Mouse (Mus musculus) neural tube, embryonic 11.5 days (tissue): ENCODE data around the gene Heatr3. TPM values are rescaled to one million over a fixed set of nuclear protein-coding genes. Genes with fewer than 3 reads are reported as not detected.

Source experiments
- microRNA-seq: library from miRNA; unstranded; fragments of <30 nt; microRNA quantifications from one replicate; pipeline ENCODE4, GENCODE M21; 2016
- polyA plus RNA-seq: library from polyadenylated mRNA; unstranded; fragments of >200 nt; fragmentation: Nextera tagmentation; extraction: Ambion mirVana; gene quantifications from 2 replicates; pipeline ENCODE4 v1.2.1, GENCODE M21; 2014

Heatr3 gene
- polyA plus RNA-seq, 1 experiment from 2014 or later, result 54.5 TPM

Small RNAs within 50 kb of the gene (microRNA-seq; reads per million reads assigned to microRNA genes)
- not detected for gene Mir7071

Other genes with a start within 250 kb of the Heatr3 start
- gene Zfp423, start 178.3 kb upstream of the Heatr3 start, polyA plus RNA-seq, result 40.6 and 40.7 TPM in 2 replicates
- 30.9 and 37.0 TPM in 2 replicates for gene Cnep1r1, start 19.1 kb upstream of the Heatr3 start, polyA plus RNA-seq
- gene Tent4b, start 61.4 kb downstream of the Heatr3 start, polyA plus RNA-seq, result 11.1 and 11.2 TPM in 2 replicates
- 2.0 and 2.3 TPM in 2 replicates for gene Adcy7, start 134.5 kb downstream of the Heatr3 start, polyA plus RNA-seq
- 88.3 and 99.6 TPM in 2 replicates for gene Brd7, start 224.3 kb downstream of the Heatr3 start, polyA plus RNA-seq